Mouse (Mus musculus) lung, embryonic 16.5 days (tissue): Measurements from ENCODE around the gene Nid2. TPM values are rescaled to one million over a fixed set of nuclear protein-coding genes. Genes with fewer than 3 reads are reported as not detected.

Experiments
- ATAC-seq: fragments of 200-750 bp; cut with Nextera tagmentation; 2 replicates; pipeline ENCODE4 v1.8.0; 2017; ENCODE audit warnings: low read depth, mild to moderate bottlenecking, moderate library complexity
- H3K27ac ChIP-seq: fragments of 300-500 bp; sonication (generic); 2 replicates; pipeline ENCODE4 v1.5.1; 2014; ENCODE audit warnings: mild to moderate bottlenecking, control low read depth, low read length
- H3K27me3 ChIP-seq: fragments of 300-500 bp; sonication (generic); 2 replicates; pipeline ENCODE4 v1.6.1; 2014; ENCODE audit warnings: low read depth, low read length, mixed read lengths; ENCODE audit not compliant: control insufficient read depth, insufficient read depth
- H3K36me3 ChIP-seq: fragments of 300-500 bp; sonication (generic); 2 replicates; pipeline ENCODE4 v1.6.1; 2014; ENCODE audit warnings: low read length; ENCODE audit not compliant: control insufficient read depth, insufficient read depth
- H3K4me1 ChIP-seq: fragments of 300-500 bp; sonication (generic); replicated peaks from 2 replicates; pipeline ENCODE4 v1.6.1; 2014; ENCODE audit warnings: low read length, mixed read lengths; ENCODE audit not compliant: control insufficient read depth, insufficient read depth
- H3K4me2 ChIP-seq: fragments of 300-500 bp; sonication (generic); 2 replicates; pipeline ENCODE4 v1.6.1; 2014; ENCODE audit warnings: low read depth, low read length, control low read depth
- H3K4me3 ChIP-seq: fragments of 300-500 bp; sonication (generic); 2 replicates; pipeline ENCODE4 v1.5.1; 2014; ENCODE audit warnings: mild to moderate bottlenecking, low read length, control low read depth
- H3K9ac ChIP-seq: fragments of 300-500 bp; sonication (generic); 2 replicates; pipeline ENCODE4 v1.6.1; 2014; ENCODE audit warnings: low read length, control low read depth
- H3K9me3 ChIP-seq: fragments of 300-500 bp; sonication (generic); 2 replicates; pipeline ENCODE4 v1.6.1; 2016; ENCODE audit warnings: low read length; ENCODE audit not compliant: control insufficient read depth
- whole genome bisulfite sequencing: fragments of 180-500 bp; shearing (Covaris S2); extraction: QIAGEN DNeasy Blood & Tissue Kit; methylation state at CpG from one replicate; pipeline ENCODE4 v1.1.7; 2014; 5-methylcytosine and 5-hydroxymethylcytosine counted together
- polyA plus RNA-seq: library from polyadenylated mRNA; unstranded; fragments of >200 nt; fragmentation: Nextera tagmentation; extraction: Ambion mirVana; gene quantifications from 2 replicates; pipeline ENCODE4 v1.2.1, GENCODE M21; 2015

Gene Nid2
- polyA plus RNA-seq, 1 experiment from 2014 or later, result 114 TPM

DNA sequence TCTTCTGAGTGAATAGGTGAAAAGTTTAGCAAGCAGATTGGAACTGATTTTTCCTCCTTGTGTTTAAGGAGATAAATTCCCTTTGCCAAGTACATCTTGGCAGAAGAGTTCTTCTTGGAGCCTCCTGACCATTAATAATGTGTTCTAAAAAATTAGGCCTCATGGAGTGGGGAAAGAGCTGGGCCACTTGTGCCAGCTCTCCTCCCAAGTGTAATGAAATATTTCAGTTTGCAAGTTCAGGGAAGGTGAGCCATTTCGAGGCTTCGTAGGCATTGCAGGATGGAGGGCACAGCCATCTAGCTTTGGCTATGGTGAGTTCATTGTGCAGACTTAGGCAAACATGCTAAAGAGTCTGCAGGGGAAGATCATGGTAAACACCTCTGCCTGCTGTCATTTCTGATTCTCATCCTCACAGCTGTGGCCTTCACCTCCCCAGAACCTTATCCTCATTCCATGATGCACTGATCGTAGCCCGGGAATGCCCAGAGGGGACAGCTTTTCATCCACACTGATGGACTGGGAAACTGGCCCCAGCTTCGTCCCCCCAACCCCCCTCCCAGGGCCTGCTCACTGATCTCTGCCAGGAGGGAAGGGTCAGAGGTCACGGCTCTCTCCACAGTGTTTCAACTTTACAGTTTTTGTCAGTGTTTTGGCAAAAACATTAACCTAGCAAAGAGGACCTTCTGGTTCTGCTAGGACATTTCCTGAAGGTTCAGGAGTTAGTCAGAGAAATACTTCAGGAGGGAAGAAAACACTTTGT, 18.6 kb downstream of the Nid2 start:
- ATAC-seq, result no peak
- no peak overlapping the region for H3K4me3 ChIP-seq
- peaks cover 8% of the 10 kb centered on the region; the same call in 1 of the 2 replicates for H3K36me3 ChIP-seq
- no peak overlapping the region for H3K4me2 ChIP-seq
- WGBS, result 46% methylated on average over 6 of the region's 6 CpGs
- no peaks in the 10 kb centered on the region for H3K9me3 ChIP-seq
- peaks cover 8% of the 10 kb centered on the region for H3K27me3 ChIP-seq
- H3K4me1 ChIP-seq, result peaks cover 23% of the 10 kb centered on the region
- no peak overlapping the region; the same call in 1 of the 2 replicates for H3K27ac ChIP-seq
- no peak overlapping the region for H3K9ac ChIP-seq

- no peak overlapping the region for H3K4me3 ChIP-seq
- no peak overlapping the region for H3K4me2 ChIP-seq
- H3K27ac ChIP-seq, result peak overlapping the region; percentile 31; the same call in 1 of the 2 replicates
- no peak for ATAC-seq
- H3K9me3 ChIP-seq, result peaks cover 2% of the 10 kb centered on the region; the same call in 1 of the 2 replicates
- 60% methylated on average over 7 of the region's 7 CpGs for WGBS
- peaks cover 23% of the 10 kb centered on the region for H3K4me1 ChIP-seq
- peaks cover 5% of the 10 kb centered on the region for H3K27me3 ChIP-seq
- peaks cover 5% of the 10 kb centered on the region; the same call in 1 of the 2 replicates for H3K36me3 ChIP-seq
- no peak overlapping the region for H3K9ac ChIP-seq
These were observed 20.1 kb downstream of the Nid2 start for GRCm38 (mm10) chr14:19771173-19771572.

- Histone ChIP-seq H3K9me3 (peaks cover 4% of the 10 kb centered on the region; the same call in 1 of the 2 replicates), H3K4me1 (peaks cover 23% of the 10 kb centered on the region), H3K9ac (no peak overlapping the region), H3K4me2 (no peak overlapping the region), H3K27me3 (peaks cover 7% of the 10 kb centered on the region), H3K36me3 (no peaks in the 10 kb centered on the region), H3K27ac (no peak overlapping the region), H3K4me3 (no peak overlapping the region)
- 26% methylated on average over 13 of the region's 13 CpGs for WGBS
- ATAC-seq, result 0 out of 2 replicates have a peak, but pooled peaks have one; percentile 20
These were observed 23.1 kb downstream of the Nid2 start for GRCm38 (mm10) chr14:19774036-19774628.

DNA sequence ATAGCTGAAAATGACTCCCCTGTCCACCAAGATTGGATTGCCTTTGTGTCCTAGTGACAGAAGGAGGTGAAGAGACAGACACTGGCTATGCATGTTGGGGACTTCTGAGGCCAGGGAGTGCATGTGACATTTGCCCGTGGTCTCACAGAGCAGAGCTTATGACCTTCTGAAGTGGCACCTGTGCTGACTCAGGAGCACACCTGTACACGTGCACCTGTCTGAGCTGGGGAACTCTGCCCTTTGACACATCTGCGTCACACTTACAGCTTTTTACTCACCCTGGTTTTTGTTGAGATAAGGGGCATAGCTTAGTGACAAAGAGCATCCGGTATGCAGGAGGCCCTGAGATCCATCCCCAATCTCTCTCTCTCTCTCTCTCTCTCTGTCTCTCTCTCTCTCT, 24.4 kb downstream of the Nid2 start:
- no peak for ATAC-seq
- Histone ChIP-seq H3K4me2 (no peak overlapping the region), H3K9me3 (peaks cover 4% of the 10 kb centered on the region; the same call in 1 of the 2 replicates), H3K9ac (no peak overlapping the region), H3K36me3 (no peaks in the 10 kb centered on the region), H3K27me3 (peaks cover 7% of the 10 kb centered on the region), H3K4me1 (peaks cover 11% of the 10 kb centered on the region), H3K27ac (no peak overlapping the region), H3K4me3 (no peak overlapping the region)
- WGBS, result 64% methylated on average over 4 of the region's 4 CpGs

DNA sequence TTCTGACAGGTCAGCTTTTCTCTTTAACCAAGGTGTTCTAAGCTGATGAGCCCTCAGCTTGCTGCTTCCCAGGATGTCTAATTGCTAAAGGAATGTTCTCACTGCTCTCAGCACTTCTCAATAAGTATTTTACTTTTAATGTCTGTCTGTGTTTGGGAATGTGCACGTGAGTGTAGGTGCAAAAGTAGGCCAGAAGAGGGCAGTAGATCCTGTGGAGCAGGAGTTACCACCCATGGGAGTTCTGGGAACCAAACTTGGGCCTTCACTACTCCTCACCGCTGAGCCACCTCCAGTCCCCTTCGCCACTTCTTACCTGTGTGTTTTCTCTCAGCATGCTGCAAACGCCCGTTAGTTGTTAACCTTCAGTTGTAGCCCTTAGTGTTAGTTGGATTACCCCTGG, 25.1 kb downstream of the Nid2 start:
- no peak overlapping the region for H3K9ac ChIP-seq
- H3K4me3 ChIP-seq, result no peak overlapping the region
- peaks cover 4% of the 10 kb centered on the region; the same call in 1 of the 2 replicates for H3K9me3 ChIP-seq
- peaks cover 7% of the 10 kb centered on the region for H3K27me3 ChIP-seq
- H3K4me2 ChIP-seq, result no peak overlapping the region
- H3K27ac ChIP-seq, result no peak overlapping the region
- 93% methylated on average over 5 of the region's 5 CpGs for WGBS
- no peak for ATAC-seq
- peaks cover 5% of the 10 kb centered on the region for H3K4me1 ChIP-seq
- H3K36me3 ChIP-seq, result no peaks in the 10 kb centered on the region

DNA sequence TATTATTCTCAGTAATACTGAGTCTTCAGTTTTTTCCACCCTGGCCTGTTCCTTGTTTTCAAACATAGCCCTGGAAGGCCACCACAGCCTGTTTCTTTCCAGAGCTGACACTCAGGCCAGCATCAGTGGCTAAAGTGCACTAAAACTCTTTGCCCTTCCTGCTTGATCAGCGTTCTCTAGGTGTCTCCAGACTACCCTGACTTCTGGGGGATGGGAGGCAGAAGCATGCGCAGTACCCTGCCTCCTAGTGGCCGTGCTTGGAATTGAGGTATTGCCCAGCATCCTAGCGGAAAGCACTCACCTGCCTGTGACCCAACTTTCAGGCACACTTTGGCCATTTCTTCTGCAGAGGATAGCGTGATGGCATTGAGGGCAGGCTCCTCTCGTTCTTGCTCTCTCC, 25.8 kb downstream of the Nid2 start:
- no peak overlapping the region for H3K4me2 ChIP-seq
- H3K27me3 ChIP-seq, result peaks cover 7% of the 10 kb centered on the region; the same call in 1 of the 2 replicates
- no peak overlapping the region for H3K9ac ChIP-seq
- WGBS, result 46% methylated on average over 6 of the region's 6 CpGs
- H3K36me3 ChIP-seq, result no peaks in the 10 kb centered on the region
- peak; percentile 47; the same call in 1 of the 2 replicates for ATAC-seq
- peaks cover 4% of the 10 kb centered on the region; the same call in 1 of the 2 replicates for H3K9me3 ChIP-seq
- H3K4me1 ChIP-seq, result peaks cover 4% of the 10 kb centered on the region
- no peak overlapping the region for H3K4me3 ChIP-seq
- H3K27ac ChIP-seq, result no peak overlapping the region

DNA sequence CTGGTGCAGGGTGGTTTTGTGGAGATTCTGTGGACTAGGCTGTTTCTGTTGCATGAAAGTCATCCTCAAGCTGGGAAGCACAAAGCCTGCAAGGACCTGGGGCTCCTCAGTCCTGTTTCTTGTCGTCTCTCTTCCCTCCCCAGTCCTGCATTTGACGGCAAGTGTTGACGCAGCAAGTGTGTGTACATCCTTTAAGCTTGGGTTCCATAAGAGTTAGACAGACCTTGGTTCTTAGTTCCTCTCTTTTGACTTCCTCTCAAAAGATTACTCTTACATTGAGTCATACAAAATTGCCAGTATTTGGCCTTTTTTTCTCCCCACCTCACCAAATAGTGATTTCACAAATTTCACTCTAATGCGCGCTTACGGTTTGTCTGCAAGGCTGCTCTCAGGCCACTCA, 26.3 kb downstream of the Nid2 start:
- 0 out of 2 replicates have a peak, but pooled peaks cover 2% of the 10 kb centered on the region for H3K36me3 ChIP-seq
- H3K4me1 ChIP-seq, result peaks cover 4% of the 10 kb centered on the region
- peaks cover 4% of the 10 kb centered on the region; the same call in 1 of the 2 replicates for H3K9me3 ChIP-seq
- no peak overlapping the region for H3K4me2 ChIP-seq
- H3K27ac ChIP-seq, result no peak overlapping the region
- H3K4me3 ChIP-seq, result no peak overlapping the region
- 79% methylated on average over 6 of the region's 6 CpGs for WGBS
- no peak overlapping the region for H3K9ac ChIP-seq
- peaks cover 7% of the 10 kb centered on the region; the same call in 1 of the 2 replicates for H3K27me3 ChIP-seq
- no peak for ATAC-seq

DNA sequence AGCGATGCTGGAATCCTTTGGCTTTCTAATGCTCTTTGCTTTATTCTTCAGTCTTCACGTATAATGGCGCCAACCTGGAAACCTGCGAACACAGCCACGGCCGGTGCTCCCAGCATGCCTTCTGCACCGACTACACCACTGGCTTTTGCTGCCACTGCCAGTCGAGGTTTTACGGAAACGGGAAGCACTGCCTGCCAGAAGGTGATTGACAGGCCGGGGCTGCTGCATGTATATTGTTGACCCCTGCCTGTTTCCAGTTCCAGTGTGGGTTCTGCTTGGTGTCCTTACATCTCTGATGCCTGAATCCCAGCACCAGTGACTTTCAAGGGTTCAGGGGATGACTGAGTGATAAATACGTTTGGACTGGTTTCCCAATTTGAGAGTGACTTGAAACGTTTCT, 26.9 kb downstream of the Nid2 start:
- H3K9ac ChIP-seq, result no peak overlapping the region
- H3K27me3 ChIP-seq, result peaks cover 5% of the 10 kb centered on the region; the same call in 1 of the 2 replicates
- 79% methylated on average over 13 of the region's 13 CpGs for WGBS
- no peak overlapping the region for H3K4me3 ChIP-seq
- no peak overlapping the region for H3K27ac ChIP-seq
- no peak for ATAC-seq
- H3K36me3 ChIP-seq, result 0 out of 2 replicates have a peak, but pooled peaks cover 2% of the 10 kb centered on the region
- peaks cover 4% of the 10 kb centered on the region; the same call in 1 of the 2 replicates for H3K9me3 ChIP-seq
- no peak overlapping the region for H3K4me2 ChIP-seq
- peaks cover 4% of the 10 kb centered on the region for H3K4me1 ChIP-seq
